Mouse (Mus musculus) left cerebral cortex, postnatal 4 days (tissue): ENCODE results near the gene Wnt9b. TPM values are rescaled to one million over a fixed set of nuclear protein-coding genes. Genes with fewer than 3 reads are reported as not detected.

Experiments used
- DNase-seq: peaks from one replicate; pipeline ENCODE4 v3.0.0-alpha.2; 2022
- intact Hi-C: fragments of 180-260 bp; cut with DNase I; formaldehyde crosslinking; loops from one replicate; pipeline ENCODE4 v1.15.1; 2025
- total RNA-seq, 2 experiments: library from RNA; stranded (reverse); gene quantifications; 2 replicates each; pipeline ENCODE4 v1.2.3; 2021

Wnt9b gene
- total RNA-seq, 2 experiments from 2014 or later: not detected

- intact Hi-C loops: no loop called here
- DNase-seq: peak; percentile 56
Observed at GRCm38 (mm10) chr11:103685261-103685736, 64.3 kb downstream of the Wnt9b start.

- intact Hi-C loops: no loop called here
Observed at GRCm38 (mm10) chr11:103683667-103684334, 65.8 kb downstream of the Wnt9b start.

More at GRCm38 (mm10) chr11:103683667-103684334, 65.8 kb downstream of the Wnt9b start:
- DNase-seq: no peak

Other genes starting within 250 kb of the Wnt9b start
- not detected for gene Lrrc37a, start 245.2 kb downstream of the Wnt9b start, total RNA-seq
- gene Gm884, start 128.7 kb downstream of the Wnt9b start, total RNA-seq: not detected
- not detected for gene Lyzl6, start 110.9 kb downstream of the Wnt9b start, total RNA-seq
- 10 to 100 TPM; 51.6 to 64.6 TPM for gene Rprml, start 100.3 kb downstream of the Wnt9b start, total RNA-seq
- 10 to 100 TPM; 74.3 to 84.6 TPM for gene Gosr2, start 51.9 kb downstream of the Wnt9b start, total RNA-seq
- 1 to 10 TPM; 2.5 to 2.8 TPM for gene Wnt3, start 24.3 kb upstream of the Wnt9b start, total RNA-seq
- gene Nsf, start 204.2 kb upstream of the Wnt9b start, total RNA-seq: 100 to 1,000 TPM; 241 to 292 TPM
- gene Arf2, start 216.9 kb upstream of the Wnt9b start, total RNA-seq: 100 to 1,000 TPM; 138 to 141 TPM